Mouse (Mus musculus) lung, postnatal 0 days (tissue): Measurements from ENCODE around the gene Sephs2.

Experiments used
- CTCF ChIP-seq: IDR thresholded peaks from 2 replicates; pipeline ENCODE4 v1.5.1; 2016; ENCODE audit warnings: antibody characterized with exemption, mild to moderate bottlenecking
- EP300 ChIP-seq: IDR thresholded peaks from 2 replicates; pipeline ENCODE4 v1.6.1; 2016; ENCODE audit warnings: antibody characterized with exemption, mild to moderate bottlenecking, control low read depth

DNA sequence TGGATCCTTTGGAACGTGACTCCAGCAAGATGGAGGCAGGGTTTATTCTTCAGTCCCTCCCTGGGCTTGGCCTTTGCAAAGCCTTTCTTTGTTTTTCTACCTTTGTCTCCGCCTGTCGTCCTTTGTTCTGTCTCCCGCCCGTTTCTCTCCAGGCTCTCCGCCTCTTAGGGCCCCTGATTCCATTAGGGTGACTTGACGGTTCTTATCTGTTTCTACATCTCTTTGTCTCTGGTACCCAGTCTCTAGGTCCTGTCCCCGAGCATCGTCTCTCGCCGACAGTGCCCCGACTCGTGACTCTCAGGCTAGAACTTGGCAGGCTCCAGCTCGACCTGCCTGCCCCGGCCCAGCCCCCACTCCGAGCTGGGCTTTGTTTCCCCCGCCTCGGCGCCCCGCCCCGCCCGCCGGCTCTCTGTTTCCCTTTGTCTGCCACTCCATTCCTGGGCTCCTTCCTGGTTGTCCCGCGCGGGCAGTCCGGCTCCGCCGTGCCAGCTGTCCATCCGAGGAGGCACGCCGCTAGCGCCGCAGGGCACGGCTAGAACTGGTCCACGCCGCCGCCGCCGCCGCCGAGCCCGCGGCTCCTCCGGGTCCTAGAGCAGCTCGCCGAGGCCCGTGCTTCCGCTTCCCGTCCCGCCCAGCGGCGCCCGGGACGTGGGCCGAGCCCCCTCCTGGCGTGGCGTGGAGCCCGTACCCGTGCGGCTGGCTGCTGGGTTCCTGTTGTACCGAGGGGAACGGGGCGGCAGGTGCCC, 41.1 kb downstream of the Sephs2 start, which contains the start of the genes Zfp553 and Sept1:
- TF ChIP-seq CTCF (0 out of 2 replicates have a peak, but pooled peaks have one; percentile 2), EP300 (no peak)
